ENCODE assay signal across 10 mouse cellular contexts in the genomic region with DNA sequence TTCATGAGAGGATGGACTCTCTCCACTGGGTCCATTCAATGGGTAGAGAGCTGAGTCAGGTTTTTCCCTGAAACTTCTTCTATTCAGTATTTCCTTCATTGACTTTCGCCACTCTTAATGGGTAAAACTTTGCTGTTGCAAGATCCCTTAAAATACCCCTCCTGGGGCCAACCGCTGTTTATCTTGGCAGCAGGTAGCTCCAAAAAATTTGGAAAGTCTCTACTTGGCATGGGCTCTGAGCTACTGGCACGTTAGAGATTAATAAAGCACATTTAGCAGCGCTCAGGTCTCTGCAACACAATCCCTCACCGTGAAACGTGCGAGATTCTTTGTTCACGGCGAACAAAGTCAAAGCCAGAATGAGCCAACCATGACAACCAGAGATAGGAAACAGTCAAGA. TPM values are rescaled to one million over a fixed set of nuclear protein-coding genes. Genes with fewer than 3 reads are reported as not detected.
DNase-seq lines count a peak whose midpoint lies in the region; ATAC-seq lines count a peak whose summit lies in the region.
"Had no signal": no experiment of that assay in that cellular context is flagged by ENCODE, and none has a peak within 500 bp of the region (broad histone marks: within the 10 kb centered on the region; RNA-seq: fewer than 3 reads in every experiment).

No protein-coding gene starts in this region.

- no peak overlapping the region for H3K9ac ChIP-seq in midbrain, embryonic 12.5 days (replicated peaks)
- H3K9ac ChIP-seq in midbrain, embryonic 11.5 days (ENCODE audit: low read length), result no peak overlapping the region
- no peak overlapping the region for H3K9ac ChIP-seq in limb, embryonic 15.5 days
- H3K9ac ChIP-seq in neural tube, embryonic 15.5 days (replicated peaks), result 0 out of 2 replicates have a peak overlapping the region, but pooled peaks have one; percentile 10

- ATAC-seq in midbrain, embryonic 12.5 days (ENCODE audit: low FRiP score, low read depth), result no peak
- ATAC-seq in midbrain, embryonic 11.5 days (ENCODE audit: low FRiP score), result no peak
- ATAC-seq in limb, embryonic 15.5 days (ENCODE audit: insufficient number of reproducible peaks, low FRiP score, low TSS enrichment, low read depth), result peak; percentile 46; the same call in 1 of the 2 replicates
- ATAC-seq in neural tube, embryonic 15.5 days (ENCODE audit: low FRiP score), result no peak

- no peak overlapping the region for H3K27ac ChIP-seq in midbrain, embryonic 12.5 days (replicated peaks)
- H3K27ac ChIP-seq in midbrain, embryonic 11.5 days (ENCODE audit: low read depth, low read length), result no peak overlapping the region
- H3K27ac ChIP-seq in limb, embryonic 15.5 days, result peak overlapping the region; percentile 63
- H3K27ac ChIP-seq in neural tube, embryonic 15.5 days (replicated peaks), result 0 out of 2 replicates have a peak overlapping the region, but pooled peaks have one; percentile 41

- peak; percentile 23 for DNase-seq in gastrocnemius, adult 18-20 months (ENCODE audit: low spot score)
- DNase-seq in gastrocnemius, postnatal 10 days, result no peak
- no peak for DNase-seq in midbrain, embryonic 11.5 days (ENCODE audit: low spot score, missing footprints)
- DNase-seq in cerebellum, adult 11-12 months, result no peak
- no peak for DNase-seq in left cerebral cortex, adult 18-20 months (ENCODE audit: low spot score in 2 of 2)
- DNase-seq: cerebellum, adult 2 months had no signal

- H3K4me1 ChIP-seq in midbrain, embryonic 12.5 days, result peaks cover 20% of the 10 kb centered on the region
- peaks cover 13% of the 10 kb centered on the region for H3K4me1 ChIP-seq in midbrain, embryonic 11.5 days (ENCODE audit: control insufficient read depth, insufficient read depth, low read length)
- peaks cover 24% of the 10 kb centered on the region for H3K4me1 ChIP-seq in limb, embryonic 15.5 days
- H3K4me1 ChIP-seq in neural tube, embryonic 15.5 days, result peaks cover 19% of the 10 kb centered on the region

- peak overlapping the region; percentile 63; the same call in 1 of the 2 replicates for H3K4me2 ChIP-seq in midbrain, embryonic 12.5 days (replicated peaks)
- H3K4me2 ChIP-seq in midbrain, embryonic 11.5 days, result no peak overlapping the region
- H3K4me2 ChIP-seq in limb, embryonic 15.5 days, result peak overlapping the region; percentile 39
- peak overlapping the region; percentile 40 for H3K4me2 ChIP-seq in neural tube, embryonic 15.5 days

- WGBS in midbrain, embryonic 12.5 days, result 66% methylated on average over 9 of the region's 9 CpGs
- 70% methylated on average over 9 of the region's 9 CpGs for WGBS in midbrain, embryonic 11.5 days
- 47% methylated on average over 9 of the region's 9 CpGs for WGBS in limb, embryonic 15.5 days
- WGBS in neural tube, embryonic 15.5 days, result 47% methylated on average over 9 of the region's 9 CpGs

- no peak overlapping the region for H3K4me3 ChIP-seq in midbrain, embryonic 12.5 days
- H3K4me3 ChIP-seq in midbrain, embryonic 11.5 days (ENCODE audit: low read depth, low read length), result no peak overlapping the region
- peak overlapping the region; percentile 35 for H3K4me3 ChIP-seq in limb, embryonic 15.5 days
- peak overlapping the region; percentile 25 for H3K4me3 ChIP-seq in neural tube, embryonic 15.5 days (replicated peaks)

- H3K36me3 ChIP-seq in midbrain, embryonic 12.5 days, result no peaks in the 10 kb centered on the region
- H3K36me3 ChIP-seq in midbrain, embryonic 11.5 days (ENCODE audit: control insufficient read depth, insufficient read depth, low read length), result no peaks in the 10 kb centered on the region
- no peaks in the 10 kb centered on the region for H3K36me3 ChIP-seq in limb, embryonic 15.5 days
- H3K36me3 ChIP-seq in neural tube, embryonic 15.5 days, result no peaks in the 10 kb centered on the region

- peaks cover 21% of the 10 kb centered on the region for H3K27me3 ChIP-seq in midbrain, embryonic 12.5 days
- no peaks in the 10 kb centered on the region for H3K27me3 ChIP-seq in midbrain, embryonic 11.5 days (ENCODE audit: control insufficient read depth, insufficient read depth, low read length)
- H3K27me3 ChIP-seq in limb, embryonic 15.5 days, result no peaks in the 10 kb centered on the region
- 0 out of 2 replicates have a peak, but pooled peaks cover 3% of the 10 kb centered on the region for H3K27me3 ChIP-seq in neural tube, embryonic 15.5 days (replicated peaks)

- H3K9me3 ChIP-seq in midbrain, embryonic 12.5 days, result no peaks in the 10 kb centered on the region
- H3K9me3 ChIP-seq in midbrain, embryonic 11.5 days (ENCODE audit: control insufficient read depth, low read length), result no peaks in the 10 kb centered on the region
- no peaks in the 10 kb centered on the region for H3K9me3 ChIP-seq in limb, embryonic 15.5 days
- no peaks in the 10 kb centered on the region for H3K9me3 ChIP-seq in neural tube, embryonic 15.5 days (replicated peaks)

RNA-seq across cellular contexts. Expression of a gene that starts 1.6 kb away (rescaled TPM):
- under 1 TPM; 0.87 to 0.97 TPM for total RNA-seq in gastrocnemius, adult 18-20 months (2021)
- total RNA-seq in gastrocnemius, postnatal 10 days (2021), result 1 to 10 TPM; 2.5 to 3.9 TPM
- 17.8 and 20.3 TPM in 2 replicates for polyA plus RNA-seq in midbrain, embryonic 12.5 days (2016; fragmentation: Nextera tagmentation; extraction: Ambion mirVana)
- 20.4 and 23.1 TPM in 2 replicates for polyA plus RNA-seq in midbrain, embryonic 11.5 days (2014; fragmentation: Nextera tagmentation; extraction: Ambion mirVana)
- 11.9 and 12.1 TPM in 2 replicates for polyA plus RNA-seq in limb, embryonic 15.5 days (2015; fragmentation: Nextera tagmentation; extraction: Ambion mirVana)
- polyA plus RNA-seq in neural tube, embryonic 15.5 days (2015; fragmentation: Nextera tagmentation; extraction: Ambion mirVana), result 11.4 and 11.5 TPM in 2 replicates
- 1 to 10 TPM; 2.5 to 3.6 TPM for total RNA-seq in left cerebral cortex, adult 18-20 months (2021)
- polyA plus RNA-seq: C2C12 had no signal

Comparison
In these comparisons a context has a peak if more than half of its experiments do, and no peak if none do; other contexts are left out.
1. H3K27ac ChIP-seq: peak in limb, embryonic 15.5 days (single experiment) and neural tube, embryonic 15.5 days (single experiment); none in midbrain, embryonic 12.5 days (single experiment) and midbrain, embryonic 11.5 days (single experiment).
2. H3K4me3 ChIP-seq: peak in limb, embryonic 15.5 days (single experiment) and neural tube, embryonic 15.5 days (single experiment); none in midbrain, embryonic 12.5 days (single experiment) and midbrain, embryonic 11.5 days (single experiment).